Mouse (Mus musculus) liver, postnatal 0 days (tissue): Measurements from ENCODE around the gene Extl1. TPM values are rescaled to one million over a fixed set of nuclear protein-coding genes. Genes with fewer than 3 reads are reported as not detected.

Experiments used
- ATAC-seq: fragments of 200-750 bp; cut with Nextera tagmentation; 2 replicates; pipeline ENCODE4 v1.8.0; 2017; ENCODE audit warnings: mild to moderate bottlenecking, moderate library complexity
- DNase-seq: peaks from one replicate; pipeline ENCODE4 v3.0.0-alpha.2; 2016
- H3K27ac ChIP-seq: fragments of 300-500 bp; sonication (generic); 2 replicates; pipeline ENCODE4 v1.5.1; 2014; ENCODE audit warnings: antibody characterized with exemption, moderate library complexity, mild to moderate bottlenecking, low read depth
- H3K27me3 ChIP-seq: fragments of 300-500 bp; sonication (generic); 2 replicates; pipeline ENCODE4 v1.6.1; 2014; ENCODE audit warnings: low read length, control low read depth, mixed read lengths; ENCODE audit not compliant: insufficient read depth
- H3K36me3 ChIP-seq: fragments of 300-500 bp; sonication (generic); replicated peaks from 2 replicates; pipeline ENCODE4 v1.6.1; 2014; ENCODE audit warnings: mild to moderate bottlenecking, control low read depth, low read length, moderate library complexity, mixed read lengths; ENCODE audit not compliant: insufficient read depth
- H3K4me1 ChIP-seq: fragments of 300-500 bp; sonication (generic); 2 replicates; pipeline ENCODE4 v1.6.1; 2014; ENCODE audit warnings: antibody characterized with exemption, mild to moderate bottlenecking, control low read depth; ENCODE audit not compliant: insufficient read depth
- H3K4me2 ChIP-seq: fragments of 300-500 bp; sonication (generic); 2 replicates; pipeline ENCODE4 v1.6.1; 2014; ENCODE audit warnings: low read depth, mild to moderate bottlenecking, low read length, moderate library complexity, mixed read lengths
- H3K4me3 ChIP-seq: fragments of 300-500 bp; sonication (generic); 2 replicates; pipeline ENCODE4 v1.5.1; 2014; ENCODE audit warnings: low read depth, low read length
- H3K9ac ChIP-seq: fragments of 300-500 bp; sonication (generic); replicated peaks from 2 replicates; pipeline ENCODE4 v1.6.1; 2014; ENCODE audit warnings: mild to moderate bottlenecking, moderate library complexity
- H3K9me3 ChIP-seq: fragments of 300-500 bp; sonication (generic); 2 replicates; pipeline ENCODE4 v1.6.1; 2016; ENCODE audit warnings: mild to moderate bottlenecking, control low read depth, low read length, mixed read lengths
- CTCF ChIP-seq: sonication (generic); IDR thresholded peaks from 2 replicates; pipeline ENCODE4 v1.5.1; 2016; ENCODE audit warnings: antibody characterized with exemption, low read depth
- EP300 ChIP-seq: IDR thresholded peaks from 2 replicates; pipeline ENCODE4 v1.6.1; 2016; ENCODE audit warnings: antibody characterized with exemption, low read depth, mild to moderate bottlenecking
- WGBS: fragments of 180-500 bp; shearing (Covaris S2); extraction: QIAGEN DNeasy Blood & Tissue Kit; methylation state at CpG from one replicate; pipeline ENCODE4 v1.1.7; 2014; ENCODE audit not compliant: insufficient replicate concordance; 5-methylcytosine and 5-hydroxymethylcytosine counted together
- polyA plus RNA-seq: library from polyadenylated mRNA; unstranded; fragments of >200 nt; fragmentation: Nextera tagmentation; extraction: Ambion mirVana; gene quantifications from 2 replicates; pipeline ENCODE4 v1.2.1, GENCODE M21; 2015

Gene Extl1
- polyA plus RNA-seq, 1 experiment from 2014 or later = 0.33 TPM

GRCm38 (mm10) chr4:134315470-134315869 lies 68.2 kb downstream of the Extl1 start:
- H3K36me3 ChIP-seq = no peaks in the 10 kb centered on the region
- DNase-seq = no peak
- WGBS = 73% methylated on average over 9 of the region's 9 CpGs
- H3K27me3 ChIP-seq = 0 out of 2 replicates have a peak, but pooled peaks cover 3% of the 10 kb centered on the region
- H3K4me1 ChIP-seq = no peaks in the 10 kb centered on the region
- no peaks in the 10 kb centered on the region for H3K9me3 ChIP-seq
- no peak for ATAC-seq
- no peak overlapping the region for H3K27ac ChIP-seq
- H3K9ac ChIP-seq = no peak overlapping the region
- H3K4me2 ChIP-seq = no peak overlapping the region
- no peak for TF ChIP-seq EP300
- TF ChIP-seq CTCF = no peak
- no peak overlapping the region for H3K4me3 ChIP-seq

- TF ChIP-seq CTCF = no peak
- TF ChIP-seq EP300 = no peak
- Histone ChIP-seq H3K27me3 (0 out of 2 replicates have a peak, but pooled peaks cover 3% of the 10 kb centered on the region), H3K9ac (no peak within 1 kb of the TSS), H3K4me3 (no peak within 1 kb of the TSS), H3K4me2 (no peak within 1 kb of the TSS), H3K9me3 (no peaks in the 10 kb centered on the region), H3K27ac (no peak within 1 kb of the TSS), H3K4me1 (no peaks in the 10 kb centered on the region), H3K36me3 (no peaks in the 10 kb centered on the region)
- no peak for ATAC-seq
- DNase-seq = no peak
- 46% methylated on average over 11 of the region's 11 CpGs for WGBS
These were observed 68.8 kb downstream of the Extl1 start, which contains the start of gene Trim63 for GRCm38 (mm10) chr4:134314876-134315275. Gene Trim63 (plus strand): TSS chr4:134315120.

DNA sequence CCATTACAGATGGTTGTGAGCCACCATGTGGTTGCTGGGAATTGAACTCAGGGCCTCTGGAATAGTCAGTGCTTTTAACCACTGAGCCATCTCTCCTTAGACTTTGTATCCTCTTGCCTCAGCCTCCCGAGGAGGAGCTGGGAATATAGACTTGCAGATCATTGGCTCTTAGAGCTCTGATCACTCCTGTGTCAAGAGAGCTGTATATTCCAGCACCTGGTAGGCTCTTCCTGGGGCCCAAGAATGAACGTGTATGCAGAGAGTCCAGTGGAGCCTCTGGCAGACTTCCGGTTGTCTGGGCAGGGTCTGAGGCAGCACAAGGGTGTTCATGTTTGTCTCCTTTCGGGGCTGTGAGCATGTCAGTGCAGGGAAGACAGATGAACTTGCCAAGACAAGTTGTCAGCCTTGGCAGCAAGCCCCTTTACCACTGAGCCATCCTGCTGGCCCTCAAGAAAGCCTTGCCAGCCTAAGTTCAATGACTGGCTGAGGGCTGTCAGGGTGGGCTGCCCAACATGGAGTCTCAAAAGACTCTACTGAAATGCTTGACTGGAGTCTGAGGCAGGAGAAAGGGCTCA lies 69.5 kb downstream of the Extl1 start:
- Histone ChIP-seq H3K4me1 (no peaks in the 10 kb centered on the region), H3K4me2 (no peak overlapping the region), H3K9me3 (no peaks in the 10 kb centered on the region), H3K27me3 (0 out of 2 replicates have a peak, but pooled peaks cover 3% of the 10 kb centered on the region), H3K27ac (no peak overlapping the region), H3K36me3 (no peaks in the 10 kb centered on the region), H3K4me3 (no peak overlapping the region), H3K9ac (no peak overlapping the region)
- WGBS = 62% methylated on average over 4 of the region's 4 CpGs
- no peak for TF ChIP-seq EP300
- DNase-seq = no peak
- ATAC-seq = no peak

DNA sequence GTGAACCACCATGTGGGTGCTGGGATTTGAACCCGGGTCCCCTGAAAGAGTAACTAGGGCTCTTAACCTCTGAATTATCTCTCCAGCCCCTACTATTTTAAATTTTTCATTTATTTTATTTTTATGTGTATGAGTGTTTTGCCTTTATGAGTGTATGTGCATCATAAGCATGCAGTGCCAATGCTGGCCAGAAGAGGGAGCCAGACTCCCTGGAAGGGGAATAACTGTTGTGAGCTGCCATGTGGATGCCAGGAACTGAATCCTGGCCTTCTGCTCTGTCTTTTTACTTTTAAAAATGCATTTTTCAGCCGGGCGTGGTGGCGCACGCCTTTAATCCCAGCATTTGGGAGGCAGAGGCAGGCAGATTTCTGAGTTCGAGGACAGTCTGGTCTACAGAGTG lies 70.7 kb downstream of the Extl1 start:
- TF ChIP-seq CTCF (peak; percentile 53), EP300 (no peak)
- 85% methylated on average over 6 of the region's 6 CpGs for WGBS

DNA sequence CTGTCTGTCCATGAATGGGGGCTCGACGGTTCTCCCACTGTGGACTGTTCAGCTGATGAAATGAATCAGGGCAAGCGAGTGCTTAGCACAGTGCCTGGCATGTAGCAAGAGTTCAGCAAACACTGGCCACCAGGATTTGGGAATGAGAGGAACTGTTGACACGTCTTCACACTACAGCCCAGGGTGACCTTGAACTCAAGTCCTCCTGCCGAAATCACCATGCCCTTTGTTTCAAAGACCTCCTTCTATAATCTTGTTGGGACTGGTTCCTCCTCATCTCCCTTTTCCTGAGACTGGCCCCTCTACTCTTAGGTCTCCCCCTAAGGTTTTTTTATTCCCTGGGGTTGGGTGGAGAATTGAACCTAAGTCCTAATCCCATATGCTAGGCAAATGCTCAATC lies 71.3 kb downstream of the Extl1 start:
- WGBS = 76% methylated on average over 5 of the region's 5 CpGs
- Histone ChIP-seq H3K4me2 (no peak overlapping the region), H3K36me3 (no peaks in the 10 kb centered on the region), H3K9me3 (no peaks in the 10 kb centered on the region), H3K4me3 (no peak overlapping the region), H3K27ac (no peak overlapping the region), H3K27me3 (0 out of 2 replicates have a peak, but pooled peaks cover 3% of the 10 kb centered on the region), H3K9ac (no peak overlapping the region), H3K4me1 (peaks cover 3% of the 10 kb centered on the region)
- ATAC-seq = no peak
- DNase-seq = no peak
- no peak for TF ChIP-seq EP300
- no peak for TF ChIP-seq CTCF

More for the DNA sequence above, 70.7 kb downstream of the Extl1 start:
- no peak for DNase-seq
- ATAC-seq = no peak
- Histone ChIP-seq H3K9ac (no peak overlapping the region), H3K4me2 (no peak overlapping the region), H3K27ac (no peak overlapping the region), H3K9me3 (no peaks in the 10 kb centered on the region), H3K27me3 (0 out of 2 replicates have a peak, but pooled peaks cover 3% of the 10 kb centered on the region), H3K4me1 (no peaks in the 10 kb centered on the region), H3K4me3 (no peak overlapping the region), H3K36me3 (no peaks in the 10 kb centered on the region)

- WGBS = 59% methylated on average over 9 of the region's 9 CpGs
- H3K4me2 ChIP-seq = no peak overlapping the region
- H3K4me3 ChIP-seq = no peak overlapping the region
- TF ChIP-seq EP300 (no peak), CTCF (no peak)
- H3K27me3 ChIP-seq = 0 out of 2 replicates have a peak, but pooled peaks cover 3% of the 10 kb centered on the region
- no peak overlapping the region for H3K9ac ChIP-seq
- DNase-seq = no peak
- ATAC-seq = no peak
- H3K4me1 ChIP-seq = peaks cover 8% of the 10 kb centered on the region
- H3K36me3 ChIP-seq = no peaks in the 10 kb centered on the region
- H3K9me3 ChIP-seq = no peaks in the 10 kb centered on the region
- H3K27ac ChIP-seq = no peak overlapping the region
These were observed 71.9 kb downstream of the Extl1 start for GRCm38 (mm10) chr4:134311784-134312183.
